Mouse (Mus musculus) kidney, embryonic 14.5 days (tissue): Measurements from ENCODE around the gene Hipk3. TPM values are rescaled to one million over a fixed set of nuclear protein-coding genes. Genes with fewer than 3 reads are reported as not detected.

ENCODE experiments used
- ATAC-seq: fragments of 200-750 bp; cut with Nextera tagmentation; 2 replicates; pipeline ENCODE4 v1.8.0; 2017; ENCODE audit warnings: moderate number of reproducible peaks, mild to moderate bottlenecking, moderate TSS enrichment, moderate library complexity; ENCODE audit not compliant: low FRiP score, low TSS enrichment
- H3K27ac ChIP-seq: fragments of 300-500 bp; sonication (generic); 2 replicates; pipeline ENCODE4 v1.5.1; 2014; ENCODE audit warnings: low read depth, mild to moderate bottlenecking, low read length, moderate library complexity, mixed read lengths
- H3K27me3 ChIP-seq: fragments of 300-500 bp; sonication (generic); 2 replicates; pipeline ENCODE4 v1.6.1; 2014; ENCODE audit warnings: mild to moderate bottlenecking, low read length; ENCODE audit not compliant: control insufficient read depth, insufficient read depth
- H3K36me3 ChIP-seq: fragments of 300-500 bp; sonication (generic); 2 replicates; pipeline ENCODE4 v1.6.1; 2014; ENCODE audit warnings: low read length, mixed read lengths; ENCODE audit not compliant: control insufficient read depth, insufficient read depth
- H3K4me1 ChIP-seq: fragments of 300-500 bp; sonication (generic); 2 replicates; pipeline ENCODE4 v1.6.1; 2014; ENCODE audit warnings: low read length, mixed read lengths; ENCODE audit not compliant: control insufficient read depth, insufficient read depth
- H3K4me2 ChIP-seq: fragments of 300-500 bp; sonication (generic); replicated peaks from 2 replicates; pipeline ENCODE4 v1.6.1; 2014; ENCODE audit warnings: low read depth, mild to moderate bottlenecking, low read length
- H3K4me3 ChIP-seq: fragments of 300-500 bp; sonication (generic); 2 replicates; pipeline ENCODE4 v1.5.1; 2014; ENCODE audit warnings: mild to moderate bottlenecking, low read length
- H3K9ac ChIP-seq: fragments of 300-500 bp; sonication (generic); 2 replicates; pipeline ENCODE4 v1.6.1; 2014; ENCODE audit warnings: low read depth, mild to moderate bottlenecking, low read length, moderate library complexity
- H3K9me3 ChIP-seq: fragments of 300-500 bp; sonication (generic); 2 replicates; pipeline ENCODE4 v1.6.1; 2016; ENCODE audit warnings: low read length; ENCODE audit not compliant: control insufficient read depth
- WGBS: fragments of 180-500 bp; shearing (Covaris S2); extraction: QIAGEN DNeasy Blood & Tissue Kit; methylation state at CpG from one replicate; pipeline ENCODE4 v1.1.7; 2014; 5-methylcytosine and 5-hydroxymethylcytosine counted together
- polyA plus RNA-seq: library from polyadenylated mRNA; unstranded; fragments of >200 nt; fragmentation: Nextera tagmentation; extraction: Ambion mirVana; gene quantifications from 2 replicates; pipeline ENCODE4 v1.2.1, GENCODE M21; 2014

The Hipk3 gene
- polyA plus RNA-seq, 1 experiment from 2014 or later, result 21.7 TPM

DNA sequence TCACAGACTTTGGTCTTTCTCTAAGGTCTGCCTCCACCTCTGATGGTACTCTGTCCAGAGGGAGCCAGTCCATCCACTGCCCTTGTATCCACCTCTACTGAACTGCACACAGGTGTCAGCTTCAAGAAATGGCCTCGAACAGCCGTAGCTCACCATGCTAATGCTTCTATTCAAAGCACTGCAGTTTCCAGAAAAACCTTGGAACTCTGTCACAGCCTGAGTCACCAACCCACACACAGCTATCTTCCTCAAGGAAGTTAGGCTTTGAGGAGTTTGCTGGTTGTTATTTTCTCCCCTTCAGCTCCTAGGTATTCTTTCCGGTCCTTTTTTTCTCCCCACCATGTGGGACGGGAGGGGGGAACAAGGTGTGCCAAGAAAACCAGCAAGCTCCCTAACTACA is 3.5 kb upstream of the Hipk3 start:
- H3K4me2 ChIP-seq, result no peak overlapping the region
- ATAC-seq, result no peak
- no peak overlapping the region for H3K27ac ChIP-seq

DNA sequence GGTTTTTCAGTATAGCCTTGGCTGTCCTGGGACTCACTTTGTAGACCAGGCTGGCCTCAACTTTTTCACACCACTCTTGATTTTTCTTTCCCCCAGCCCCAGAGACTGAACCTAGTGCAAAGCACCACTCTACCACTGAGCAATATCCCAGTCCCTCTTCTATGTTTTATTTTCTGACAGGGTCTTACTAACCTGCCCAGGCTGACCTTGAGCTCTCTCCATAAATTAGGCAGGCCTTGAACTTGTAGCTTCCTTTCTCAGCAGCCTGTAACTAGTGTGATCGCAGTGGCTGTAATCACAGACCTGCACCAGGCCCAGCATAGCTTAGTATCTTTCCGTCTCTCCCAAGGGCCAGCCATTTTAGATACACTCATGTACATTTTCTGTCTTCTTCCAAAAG is 3.0 kb upstream of the Hipk3 start:
- ATAC-seq, result no peak
- WGBS, result 82% methylated on average over 2 of the region's 2 CpGs
- Histone ChIP-seq H3K36me3 (no peaks in the 10 kb centered on the region), H3K4me2 (no peak overlapping the region), H3K4me1 (peaks cover 11% of the 10 kb centered on the region), H3K27me3 (no peaks in the 10 kb centered on the region), H3K27ac (no peak overlapping the region), H3K9ac (no peak overlapping the region), H3K9me3 (no peaks in the 10 kb centered on the region), H3K4me3 (no peak overlapping the region)

More for the DNA sequence above, 3.5 kb upstream of the Hipk3 start:
- Histone ChIP-seq H3K27me3 (no peaks in the 10 kb centered on the region), H3K4me3 (no peak overlapping the region), H3K9ac (no peak overlapping the region), H3K36me3 (no peaks in the 10 kb centered on the region), H3K4me1 (peaks cover 11% of the 10 kb centered on the region), H3K9me3 (no peaks in the 10 kb centered on the region)
- WGBS, result 50% methylated on average over 4 of the region's 4 CpGs

DNA sequence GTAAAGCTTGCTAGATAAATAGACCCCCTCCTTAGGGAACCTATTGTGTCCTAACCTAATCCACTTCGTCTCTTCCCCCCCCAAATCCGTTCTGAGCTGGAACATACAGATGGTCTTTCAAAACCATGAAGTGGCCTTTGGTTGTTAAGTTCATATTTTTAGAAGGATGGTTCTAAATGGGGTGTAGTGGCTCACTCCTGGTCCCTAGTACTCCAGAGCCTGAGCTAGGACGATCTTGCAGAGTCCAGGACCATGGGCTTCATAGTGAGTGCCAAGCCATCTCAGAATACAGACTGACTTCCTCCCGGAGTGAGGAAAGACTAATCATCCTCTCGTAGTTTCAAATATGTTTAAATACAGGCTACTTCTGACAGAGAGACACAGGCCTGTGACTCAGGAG is 2.0 kb upstream of the Hipk3 start:
- H3K9me3 ChIP-seq, result no peaks in the 10 kb centered on the region
- 59% methylated on average over 5 of the region's 5 CpGs for WGBS
- no peak for ATAC-seq
- no peak overlapping the region for H3K27ac ChIP-seq
- peaks cover 11% of the 10 kb centered on the region for H3K4me1 ChIP-seq
- no peak overlapping the region for H3K4me2 ChIP-seq
- H3K9ac ChIP-seq, result no peak overlapping the region
- no peaks in the 10 kb centered on the region for H3K27me3 ChIP-seq
- H3K36me3 ChIP-seq, result no peaks in the 10 kb centered on the region
- H3K4me3 ChIP-seq, result no peak overlapping the region

DNA sequence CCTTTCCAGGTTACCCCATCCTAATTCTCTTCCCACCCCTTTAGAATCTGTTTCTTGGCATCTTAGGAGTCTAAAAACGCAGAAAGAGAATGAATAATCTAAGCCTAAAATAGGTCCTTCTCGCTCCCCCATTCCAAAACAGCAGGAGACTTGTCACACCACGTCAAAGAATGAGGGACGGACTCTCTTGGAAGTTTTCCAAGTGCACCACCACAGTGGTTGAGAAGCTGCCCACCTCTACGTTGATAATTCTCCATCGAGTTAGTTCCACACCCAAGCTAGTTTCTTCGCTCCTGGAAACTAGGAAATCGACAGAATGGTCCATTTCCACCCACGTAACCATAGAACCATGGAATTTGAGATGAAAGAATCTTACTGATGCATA is 547 bp upstream of the Hipk3 start:
- no peak for ATAC-seq
- no peaks in the 10 kb centered on the region for H3K9me3 ChIP-seq
- H3K27me3 ChIP-seq, result no peaks in the 10 kb centered on the region
- peaks cover 17% of the 10 kb centered on the region for H3K4me1 ChIP-seq
- WGBS, result 12% methylated on average over 9 of the region's 9 CpGs
- peak overlapping the region; percentile 50 for H3K4me2 ChIP-seq
- H3K36me3 ChIP-seq, result no peaks in the 10 kb centered on the region
- H3K9ac ChIP-seq, result peak overlapping the region; percentile 100
- H3K27ac ChIP-seq, result peak overlapping the region; percentile 99
- H3K4me3 ChIP-seq, result peak overlapping the region; percentile 95

DNA sequence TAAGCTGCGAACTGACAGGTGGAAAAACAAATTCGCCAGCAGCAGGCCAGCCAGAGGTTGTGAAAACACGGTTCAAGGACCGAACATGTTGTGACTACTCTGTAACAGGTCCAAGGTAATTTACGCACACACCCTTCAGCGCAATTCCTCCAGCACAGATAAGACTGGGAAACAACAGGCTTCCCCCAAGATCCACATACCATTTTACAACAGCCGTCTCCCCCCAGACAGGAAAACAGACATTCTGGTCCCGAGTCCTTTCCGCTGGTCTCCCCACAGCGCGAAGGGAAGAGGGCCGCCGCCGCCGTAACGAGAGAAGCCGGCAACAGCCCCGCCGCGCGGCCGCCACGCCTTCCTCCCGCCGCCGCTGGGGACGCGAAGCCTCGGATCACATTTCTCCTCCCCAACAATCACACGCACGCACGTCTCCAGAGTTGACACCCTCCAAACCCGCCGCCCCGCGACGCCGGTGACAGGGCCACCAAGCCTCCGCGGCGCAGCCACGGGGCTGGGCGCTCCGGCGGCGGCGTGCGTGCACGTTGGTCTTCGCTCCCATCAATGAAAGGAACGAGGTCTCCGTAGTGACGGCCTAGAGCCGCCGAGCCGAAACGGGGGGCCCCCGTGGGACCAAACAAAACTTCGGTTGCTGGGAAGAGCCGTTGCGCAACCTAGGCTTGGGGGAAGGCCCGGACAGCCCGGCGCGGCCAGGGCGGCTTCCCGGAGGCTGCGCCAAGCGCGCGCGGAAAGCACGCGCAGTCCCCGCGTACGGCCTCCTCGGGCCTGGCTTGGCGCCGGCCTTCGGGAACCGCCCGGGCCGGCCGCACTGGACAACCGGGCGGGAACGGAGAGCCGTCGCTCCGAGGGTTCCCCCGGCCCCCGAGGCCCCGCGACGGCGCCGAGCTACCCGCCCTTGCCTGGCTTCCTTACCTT is 960 bp downstream of the Hipk3 start:
- WGBS, result under 1% methylated on average over 97 of the region's 99 CpGs
- H3K9me3 ChIP-seq, result no peaks in the 10 kb centered on the region
- peaks cover 17% of the 10 kb centered on the region for H3K4me1 ChIP-seq
- peak overlapping the region; percentile 99 for H3K27ac ChIP-seq
- H3K9ac ChIP-seq, result peak overlapping the region; percentile 100
- peak overlapping the region; percentile 50 for H3K4me2 ChIP-seq
- H3K36me3 ChIP-seq, result no peaks in the 10 kb centered on the region
- H3K27me3 ChIP-seq, result no peaks in the 10 kb centered on the region
- peak overlapping the region; percentile 95 for H3K4me3 ChIP-seq
- peak; percentile 79 for ATAC-seq

DNA sequence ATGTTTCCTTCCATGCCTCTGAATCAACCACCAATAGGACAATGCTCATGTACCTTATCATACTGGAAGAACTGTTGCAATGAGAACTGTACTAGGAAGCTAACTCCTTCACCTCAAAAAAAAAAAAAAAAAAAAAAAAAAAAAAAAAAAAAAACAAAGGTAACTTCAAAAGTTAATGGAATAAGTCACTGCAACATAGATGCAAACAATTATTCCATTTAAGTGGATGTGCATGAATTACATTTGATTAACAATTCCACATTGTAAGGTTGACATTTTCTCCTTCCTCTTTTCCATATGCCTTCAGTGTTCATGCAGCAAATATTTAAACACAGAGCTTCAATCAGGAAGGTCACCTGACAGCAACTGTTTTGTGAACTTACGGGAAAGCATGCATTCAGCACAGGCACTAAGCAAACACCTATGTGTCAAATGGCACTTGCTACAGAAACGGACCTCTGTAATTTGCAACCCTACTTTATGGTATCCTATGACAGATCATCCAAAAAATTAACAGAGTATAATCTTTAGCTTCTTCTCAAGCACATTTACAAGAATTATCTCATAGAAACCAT is 2.9 kb downstream of the Hipk3 start:
- no peak overlapping the region for H3K4me3 ChIP-seq
- H3K36me3 ChIP-seq, result no peaks in the 10 kb centered on the region
- H3K9me3 ChIP-seq, result no peaks in the 10 kb centered on the region
- H3K27me3 ChIP-seq, result no peaks in the 10 kb centered on the region
- ATAC-seq, result no peak
- H3K27ac ChIP-seq, result no peak overlapping the region
- 32% methylated on average over 2 of the region's 2 CpGs for WGBS
- no peak overlapping the region; the same call in 1 of the 2 replicates for H3K4me2 ChIP-seq
- no peak overlapping the region for H3K9ac ChIP-seq
- H3K4me1 ChIP-seq, result peaks cover 17% of the 10 kb centered on the region

DNA sequence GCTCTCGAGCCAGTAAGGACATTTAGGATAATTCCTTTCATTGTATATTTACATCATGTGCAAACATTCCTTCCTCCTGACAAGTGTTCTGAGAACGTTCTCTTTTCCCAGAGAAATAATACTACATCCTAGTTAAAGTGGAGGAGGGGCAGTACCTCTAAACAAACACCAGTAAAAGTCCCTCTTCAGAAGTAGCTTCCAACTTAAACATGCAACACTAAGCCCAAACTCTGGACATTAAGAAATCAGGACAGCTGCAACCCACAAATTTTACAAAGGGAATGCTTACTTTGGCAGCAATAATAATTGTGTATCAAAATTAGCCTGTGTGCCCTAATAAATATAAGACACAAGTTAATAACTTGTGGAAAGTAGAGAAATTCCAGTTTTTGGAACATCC is 3.5 kb downstream of the Hipk3 start:
- Histone ChIP-seq H3K4me2 (no peak overlapping the region), H3K4me3 (no peak overlapping the region), H3K4me1 (peaks cover 17% of the 10 kb centered on the region), H3K27ac (no peak overlapping the region), H3K9me3 (no peaks in the 10 kb centered on the region), H3K9ac (no peak overlapping the region), H3K36me3 (no peaks in the 10 kb centered on the region), H3K27me3 (no peaks in the 10 kb centered on the region)
- WGBS, result 43% methylated on average over 2 of the region's 2 CpGs
- no peak for ATAC-seq

DNA sequence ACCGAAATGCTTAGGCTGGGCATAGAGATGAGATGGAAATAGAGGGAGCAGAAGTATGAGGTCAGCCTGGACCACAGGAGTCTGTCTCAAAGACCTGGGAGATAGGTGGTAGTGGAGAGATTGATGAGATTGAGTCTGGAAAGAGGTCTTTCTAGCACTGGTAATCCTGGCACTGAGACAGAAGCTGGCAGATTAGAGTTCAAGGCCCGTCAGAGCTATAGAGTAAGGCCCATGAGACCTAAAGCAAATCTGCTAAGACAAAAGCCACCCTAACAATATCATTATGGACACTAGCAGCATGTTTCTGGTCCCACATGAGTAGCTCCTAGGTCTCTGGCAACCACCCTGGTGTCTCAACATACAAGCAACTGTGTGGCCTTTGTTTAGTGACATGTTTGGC is 4.4 kb downstream of the Hipk3 start:
- ATAC-seq, result no peak
- peaks cover 9% of the 10 kb centered on the region for H3K4me1 ChIP-seq
- WGBS, result 96% methylated on average over 2 of the region's 2 CpGs

DNA sequence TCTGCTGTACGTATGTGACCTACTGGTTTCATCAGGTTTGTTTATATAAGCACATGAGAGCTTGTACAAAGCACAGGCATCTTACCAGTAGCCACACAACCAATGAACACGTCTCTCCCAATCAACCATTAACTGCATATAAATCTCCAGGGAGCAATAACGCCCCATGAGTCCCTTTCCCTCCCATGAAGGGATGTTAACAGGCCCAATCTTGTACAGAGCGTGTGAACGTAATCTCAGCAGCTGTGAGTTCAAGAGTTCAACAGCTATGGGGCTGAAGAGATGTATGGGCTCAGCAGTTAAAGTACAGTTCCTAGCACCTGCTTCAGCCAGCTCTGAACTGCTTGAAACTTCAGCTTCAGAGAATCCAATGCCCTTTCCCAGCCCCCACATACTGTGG is 9.8 kb downstream of the Hipk3 start:
- Histone ChIP-seq H3K36me3 (no peaks in the 10 kb centered on the region), H3K4me2 (no peak overlapping the region), H3K9me3 (no peaks in the 10 kb centered on the region), H3K9ac (no peak overlapping the region), H3K4me1 (0 out of 2 replicates have a peak, but pooled peaks cover 5% of the 10 kb centered on the region), H3K4me3 (no peak overlapping the region), H3K27ac (no peak overlapping the region), H3K27me3 (no peaks in the 10 kb centered on the region)
- peak; percentile 66; the same call in 1 of the 2 replicates for ATAC-seq
- WGBS, result 19% methylated on average over 5 of the region's 5 CpGs

More for the DNA sequence above, 4.4 kb downstream of the Hipk3 start:
- no peak overlapping the region for H3K27ac ChIP-seq
- no peaks in the 10 kb centered on the region for H3K36me3 ChIP-seq
- H3K4me3 ChIP-seq, result no peak overlapping the region
- H3K9me3 ChIP-seq, result no peaks in the 10 kb centered on the region
- no peak overlapping the region for H3K9ac ChIP-seq
- no peaks in the 10 kb centered on the region for H3K27me3 ChIP-seq
- H3K4me2 ChIP-seq, result no peak overlapping the region
